Mouse (Mus musculus): Measurements from ENCODE around the gene AC170998.1. TPM values are rescaled to one million over a fixed set of nuclear protein-coding genes. Genes with fewer than 3 reads are reported as not detected.

AC170998.1 gene
- polyA plus RNA-seq (2015; fragmentation: Nextera tagmentation; extraction: Ambion mirVana) = 2.3 and 3.2 TPM in 2 replicates

DNA sequence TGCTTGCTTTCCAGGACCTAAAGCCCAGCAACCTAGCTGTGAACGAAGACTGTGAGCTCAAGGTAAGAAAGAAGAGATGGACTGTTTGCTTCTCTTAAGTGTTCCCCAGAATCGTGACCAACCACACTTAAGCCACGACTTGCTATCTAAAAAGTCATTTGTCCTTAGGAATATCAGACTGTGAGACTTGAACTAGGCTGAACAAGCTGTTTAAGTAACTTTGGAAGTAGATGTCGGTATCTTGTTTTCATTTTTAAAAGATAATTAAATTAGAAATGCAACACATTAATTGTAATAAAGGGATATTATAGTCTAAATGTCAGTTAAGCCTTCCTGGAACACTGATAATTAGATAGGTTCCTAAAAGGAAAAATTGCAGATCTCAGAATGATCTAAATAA is at the start of gene AC170998.1:
AC170998.1 (plus strand) TSS at position 301 of the 400 bp plus-strand sequence.
- Histone ChIP-seq H3K36me3 (ENCODE audit: control insufficient read depth, insufficient read depth, low read length) (peaks cover 18% of the 10 kb centered on the region), H3K4me3 (ENCODE audit: low read depth, low read length) (no peak within 1 kb of the TSS)

DNA sequence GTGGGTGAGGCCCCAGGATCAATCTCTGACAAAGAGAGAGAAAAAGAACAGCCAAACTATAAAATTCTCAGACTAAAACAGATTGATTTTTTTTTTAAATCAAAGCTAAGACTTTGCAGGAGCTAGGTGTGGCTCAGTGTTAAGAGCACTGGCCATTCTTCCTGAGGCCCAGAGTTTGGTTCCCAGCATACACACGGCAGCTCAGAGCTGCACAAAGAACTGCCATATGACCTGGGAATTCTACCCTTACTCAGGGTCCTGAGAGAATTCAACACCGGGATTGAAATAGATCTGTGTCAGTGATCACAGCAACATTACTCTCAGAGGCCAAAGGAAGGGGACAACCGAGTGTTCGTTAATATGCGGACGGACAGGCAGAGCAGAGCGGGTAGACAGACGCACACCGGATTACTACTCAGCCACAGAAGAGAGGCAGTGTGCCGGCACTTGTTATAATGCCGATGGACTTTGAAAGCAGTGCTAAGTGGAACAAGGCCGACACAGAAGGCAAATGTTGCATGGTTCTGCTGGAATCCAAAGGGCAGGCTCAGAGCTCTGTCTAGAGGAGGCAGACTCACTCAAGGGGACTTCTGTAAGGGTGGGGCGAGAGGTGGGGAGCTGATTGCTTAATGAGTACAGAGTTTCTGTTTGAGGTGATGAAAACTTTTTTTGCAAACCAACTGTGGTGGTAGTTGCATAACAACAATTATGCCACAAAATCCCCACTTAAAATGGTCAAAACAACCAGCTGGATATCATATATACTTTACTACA is 43.4 kb upstream of the AC170998.1 start:
- Histone ChIP-seq H3K9ac (ENCODE audit: low read depth, low read length) (no peak overlapping the region), H3K36me3 (ENCODE audit: control insufficient read depth, insufficient read depth, low read length) (no peaks in the 10 kb centered on the region), H3K9me3 (replicated peaks; ENCODE audit: control insufficient read depth, low read length, poor library complexity, severe bottlenecking) (no peaks in the 10 kb centered on the region), H3K4me3 (ENCODE audit: low read depth, low read length) (no peak overlapping the region), H3K4me2 (ENCODE audit: low read length) (no peak overlapping the region), H3K27me3 (ENCODE audit: control insufficient read depth, insufficient read depth, low read depth, low read length) (no peaks in the 10 kb centered on the region), H3K27ac (ENCODE audit: low read length) (no peak overlapping the region), H3K4me1 (ENCODE audit: control insufficient read depth, insufficient read depth, low read length) (no peaks in the 10 kb centered on the region)
- WGBS = 68% methylated on average over 13 of the region's 13 CpGs
- ATAC-seq = no peak

More for the DNA sequence above, at the start of gene AC170998.1:
- 94% methylated on average over 4 of the region's 4 CpGs for WGBS
- Histone ChIP-seq H3K27ac (ENCODE audit: low read length) (no peak within 1 kb of the TSS), H3K4me2 (ENCODE audit: low read length) (no peak within 1 kb of the TSS), H3K27me3 (ENCODE audit: control insufficient read depth, insufficient read depth, low read depth, low read length) (no peaks in the 10 kb centered on the region), H3K9me3 (replicated peaks; ENCODE audit: control insufficient read depth, low read length, poor library complexity, severe bottlenecking) (no peaks in the 10 kb centered on the region), H3K4me1 (ENCODE audit: control insufficient read depth, insufficient read depth, low read length) (no peaks in the 10 kb centered on the region), H3K9ac (ENCODE audit: low read depth, low read length) (no peak within 1 kb of the TSS)
- ATAC-seq = no peak

DNA sequence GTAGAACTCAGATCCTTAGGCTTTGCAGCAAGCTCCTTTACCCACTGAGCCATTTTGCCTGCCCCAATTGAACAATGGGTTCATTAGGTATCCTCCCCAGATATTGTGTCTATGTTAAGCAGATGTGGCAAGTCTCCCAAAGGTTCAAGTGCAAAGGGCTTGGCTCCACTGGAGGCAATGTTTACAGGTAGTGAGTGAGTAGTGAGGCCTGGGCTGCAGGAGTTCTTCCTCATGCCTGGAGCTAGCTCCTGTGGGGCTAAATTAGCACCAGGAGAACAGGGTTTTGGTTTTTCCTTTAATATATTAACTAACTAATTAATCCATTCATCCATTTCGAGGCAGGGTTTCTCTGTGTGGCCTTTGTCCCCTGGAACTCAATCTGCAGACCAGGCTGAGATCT is 42.3 kb upstream of the AC170998.1 start:
- ATAC-seq = no peak
- WGBS = 46% methylated on average over 1 of the region's 1 CpGs

DNA sequence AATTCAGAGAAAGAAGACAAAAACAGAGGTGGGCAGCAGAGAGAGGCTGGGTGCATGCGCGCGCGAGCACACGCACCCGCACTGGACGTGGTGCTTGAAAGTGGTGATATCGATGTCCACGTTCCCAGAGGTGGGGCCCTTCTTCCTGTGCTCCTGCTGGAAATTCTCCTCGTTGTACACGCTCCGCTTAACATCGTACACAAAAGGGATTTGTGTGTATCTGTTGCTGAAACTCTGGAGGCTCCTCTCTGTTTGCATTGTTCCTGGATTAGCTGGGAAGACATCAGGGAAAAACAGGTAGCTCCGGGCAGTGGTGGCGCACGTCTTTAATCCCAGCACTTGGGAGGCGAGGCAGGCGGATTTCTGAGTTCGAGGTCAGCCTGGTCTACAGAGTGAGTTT is 41.3 kb upstream of the AC170998.1 start:
- 50% methylated on average over 19 of the region's 19 CpGs for WGBS
- H3K9ac ChIP-seq (ENCODE audit: low read depth, low read length) = no peak overlapping the region
- no peaks in the 10 kb centered on the region for H3K4me1 ChIP-seq (ENCODE audit: control insufficient read depth, insufficient read depth, low read length)
- no peak for ATAC-seq
- no peaks in the 10 kb centered on the region for H3K9me3 ChIP-seq (replicated peaks; ENCODE audit: control insufficient read depth, low read length, poor library complexity, severe bottlenecking)
- H3K36me3 ChIP-seq (ENCODE audit: control insufficient read depth, insufficient read depth, low read length) = no peaks in the 10 kb centered on the region
- H3K4me2 ChIP-seq (ENCODE audit: low read length) = no peak overlapping the region
- no peak overlapping the region for H3K4me3 ChIP-seq (ENCODE audit: low read depth, low read length)
- peaks cover 2% of the 10 kb centered on the region; the same call in 1 of the 2 replicates for H3K27me3 ChIP-seq (ENCODE audit: control insufficient read depth, insufficient read depth, low read depth, low read length)
- no peak overlapping the region for H3K27ac ChIP-seq (ENCODE audit: low read length)

More for the DNA sequence above, 42.3 kb upstream of the AC170998.1 start:
- Histone ChIP-seq H3K4me2 (ENCODE audit: low read length) (no peak overlapping the region), H3K36me3 (ENCODE audit: control insufficient read depth, insufficient read depth, low read length) (no peaks in the 10 kb centered on the region), H3K27ac (ENCODE audit: low read length) (no peak overlapping the region), H3K9ac (ENCODE audit: low read depth, low read length) (no peak overlapping the region), H3K4me1 (ENCODE audit: control insufficient read depth, insufficient read depth, low read length) (no peaks in the 10 kb centered on the region), H3K4me3 (ENCODE audit: low read depth, low read length) (no peak overlapping the region), H3K9me3 (replicated peaks; ENCODE audit: control insufficient read depth, low read length, poor library complexity, severe bottlenecking) (no peaks in the 10 kb centered on the region), H3K27me3 (ENCODE audit: control insufficient read depth, insufficient read depth, low read depth, low read length) (no peaks in the 10 kb centered on the region)

GRCm38 (mm10) chr17:28687354-28687753 is 38.5 kb upstream of the AC170998.1 start:
- Histone ChIP-seq H3K27ac (ENCODE audit: low read length) (no peak overlapping the region), H3K27me3 (ENCODE audit: control insufficient read depth, insufficient read depth, low read depth, low read length) (peaks cover 2% of the 10 kb centered on the region; the same call in 1 of the 2 replicates), H3K4me2 (ENCODE audit: low read length) (no peak overlapping the region), H3K9me3 (replicated peaks; ENCODE audit: control insufficient read depth, low read length, poor library complexity, severe bottlenecking) (no peaks in the 10 kb centered on the region), H3K4me3 (ENCODE audit: low read depth, low read length) (no peak overlapping the region), H3K4me1 (ENCODE audit: control insufficient read depth, insufficient read depth, low read length) (peaks cover 3% of the 10 kb centered on the region), H3K36me3 (ENCODE audit: control insufficient read depth, insufficient read depth, low read length) (no peaks in the 10 kb centered on the region), H3K9ac (ENCODE audit: low read depth, low read length) (no peak overlapping the region)
- 54% methylated on average over 4 of the region's 4 CpGs for WGBS
- ATAC-seq = no peak

GRCm38 (mm10) chr17:28689586-28690283 is 36.1 kb upstream of the AC170998.1 start, which contains the start of gene Slc26a8:
TSS of gene Slc26a8 (minus strand) at chr17:28690233.
- peaks cover 21% of the 10 kb centered on the region for H3K4me1 ChIP-seq (ENCODE audit: control insufficient read depth, insufficient read depth, low read length)
- peak within 1 kb of the TSS; percentile 59 for H3K4me2 ChIP-seq (ENCODE audit: low read length)
- H3K27ac ChIP-seq (ENCODE audit: low read length) = peak within 1 kb of the TSS; percentile 96
- H3K9me3 ChIP-seq (replicated peaks; ENCODE audit: control insufficient read depth, low read length, poor library complexity, severe bottlenecking) = no peaks in the 10 kb centered on the region
- peaks cover 2% of the 10 kb centered on the region; the same call in 1 of the 2 replicates for H3K27me3 ChIP-seq (ENCODE audit: control insufficient read depth, insufficient read depth, low read depth, low read length)
- H3K9ac ChIP-seq (ENCODE audit: low read depth, low read length) = peak within 1 kb of the TSS; percentile 53
- peak within 1 kb of the TSS; percentile 99 for H3K4me3 ChIP-seq (ENCODE audit: low read depth, low read length)
- ATAC-seq = no peak
- 9% methylated on average over 40 of the region's 40 CpGs for WGBS
- no peaks in the 10 kb centered on the region for H3K36me3 ChIP-seq (ENCODE audit: control insufficient read depth, insufficient read depth, low read length)

- peak within 1 kb of the TSS; percentile 96 for H3K9ac ChIP-seq (ENCODE audit: low read depth, low read length)
- peak; percentile 97 for ATAC-seq
- peak within 1 kb of the TSS; percentile 99 for H3K4me3 ChIP-seq (ENCODE audit: low read depth, low read length)
- under 1% methylated on average over 82 of the region's 86 CpGs for WGBS
- H3K9me3 ChIP-seq (replicated peaks; ENCODE audit: control insufficient read depth, low read length, poor library complexity, severe bottlenecking) = no peaks in the 10 kb centered on the region
- H3K36me3 ChIP-seq (ENCODE audit: control insufficient read depth, insufficient read depth, low read length) = no peaks in the 10 kb centered on the region
- peak within 1 kb of the TSS; percentile 96 for H3K27ac ChIP-seq (ENCODE audit: low read length)
- peak within 1 kb of the TSS; percentile 82 for H3K4me2 ChIP-seq (ENCODE audit: low read length)
- H3K4me1 ChIP-seq (ENCODE audit: control insufficient read depth, insufficient read depth, low read length) = peaks cover 24% of the 10 kb centered on the region
- peaks cover 2% of the 10 kb centered on the region; the same call in 1 of the 2 replicates for H3K27me3 ChIP-seq (ENCODE audit: control insufficient read depth, insufficient read depth, low read depth, low read length)
These were observed 34.9 kb upstream of the AC170998.1 start, which contains the start of gene Mapk14 for GRCm38 (mm10) chr17:28690776-28691686. TSS of gene Mapk14 (plus strand) at chr17:28691329.

- Histone ChIP-seq H3K9me3 (replicated peaks; ENCODE audit: control insufficient read depth, low read length, poor library complexity, severe bottlenecking) (no peaks in the 10 kb centered on the region), H3K36me3 (ENCODE audit: control insufficient read depth, insufficient read depth, low read length) (no peaks in the 10 kb centered on the region), H3K27me3 (ENCODE audit: control insufficient read depth, insufficient read depth, low read depth, low read length) (peaks cover 2% of the 10 kb centered on the region; the same call in 1 of the 2 replicates), H3K4me1 (ENCODE audit: control insufficient read depth, insufficient read depth, low read length) (peaks cover 30% of the 10 kb centered on the region), H3K9ac (ENCODE audit: low read depth, low read length) (peak overlapping the region; percentile 96), H3K4me2 (ENCODE audit: low read length) (peak overlapping the region; percentile 82), H3K27ac (ENCODE audit: low read length) (peak overlapping the region; percentile 96), H3K4me3 (ENCODE audit: low read depth, low read length) (peak overlapping the region; percentile 99)
- WGBS = 1% methylated on average over 45 of the region's 53 CpGs
- peak; percentile 68 for ATAC-seq
These were observed 34.1 kb upstream of the AC170998.1 start for GRCm38 (mm10) chr17:28691687-28692340.

All from midbrain, embryonic 16.5 days (tissue).